Mouse (Mus musculus): ENCODE data around the gene Ubxn11. TPM values are rescaled to one million over a fixed set of nuclear protein-coding genes. Genes with fewer than 3 reads are reported as not detected.

Ubxn11 gene
- polyA plus RNA-seq, 1 experiment from 2014 or later, result 9.0 TPM

DNA sequence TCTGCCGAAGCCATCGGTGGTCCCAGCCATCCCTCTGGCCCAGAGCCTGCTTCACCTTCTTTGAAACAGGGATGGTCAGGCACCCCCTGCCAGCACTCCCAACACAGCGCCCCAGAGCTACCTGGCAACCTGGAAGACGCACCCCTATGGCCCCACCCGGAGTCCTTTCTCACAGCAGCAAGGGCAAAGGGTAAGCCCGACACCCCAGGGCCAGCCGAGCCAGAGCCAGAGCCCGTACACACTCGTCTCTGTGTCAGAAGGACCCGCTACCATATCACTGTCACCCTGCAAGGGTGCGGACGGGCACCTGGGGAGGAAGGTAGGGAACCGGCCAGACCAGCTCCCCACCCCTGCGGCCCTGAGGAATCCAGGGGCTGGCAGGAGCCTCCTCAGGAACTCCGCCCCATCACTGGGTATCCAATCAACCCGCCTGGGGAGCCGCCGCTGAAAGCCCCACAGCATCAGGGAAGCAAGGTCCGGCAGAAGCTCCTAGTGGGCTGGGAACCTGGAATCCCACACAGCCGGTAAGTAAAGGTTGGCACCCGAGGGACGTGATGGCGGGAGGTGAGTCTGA is 36.9 kb upstream of the Ubxn11 start:
- Histone ChIP-seq H3K4me3 (ENCODE audit: low read depth, low read length) (no peak overlapping the region), H3K27me3 (replicated peaks; ENCODE audit: control insufficient read depth, insufficient read depth, low read length) (0 out of 2 replicates have a peak, but pooled peaks cover 4% of the 10 kb centered on the region), H3K9ac (ENCODE audit: low read length) (no peak overlapping the region), H3K4me2 (ENCODE audit: low read length) (no peak overlapping the region), H3K36me3 (ENCODE audit: control insufficient read depth, insufficient read depth, low read length) (no peaks in the 10 kb centered on the region), H3K4me1 (ENCODE audit: control insufficient read depth, insufficient read depth, low read length) (no peaks in the 10 kb centered on the region), H3K9me3 (replicated peaks; ENCODE audit: control insufficient read depth, low read length) (no peaks in the 10 kb centered on the region), H3K27ac (ENCODE audit: low read depth, low read length) (no peak overlapping the region)
- DNase-seq (ENCODE audit: low spot score), result no peak
- no peak for ATAC-seq
- WGBS, result 21% methylated on average over 23 of the region's 23 CpGs

- H3K4me3 ChIP-seq (ENCODE audit: low read depth, low read length), result no peak overlapping the region
Measured at GRCm38 (mm10) chr4:134067383-134067782, 35.0 kb upstream of the Ubxn11 start.

GRCm38 (mm10) chr4:134067833-134068544 is 34.4 kb upstream of the Ubxn11 start:
- ATAC-seq (no peak), DNase-seq (ENCODE audit: low spot score) (no peak)
- no peaks in the 10 kb centered on the region for H3K9me3 ChIP-seq (replicated peaks; ENCODE audit: control insufficient read depth, low read length)
- H3K9ac ChIP-seq (ENCODE audit: low read length), result no peak overlapping the region
- H3K4me1 ChIP-seq (ENCODE audit: control insufficient read depth, insufficient read depth, low read length), result no peaks in the 10 kb centered on the region
- 0 out of 2 replicates have a peak, but pooled peaks cover 4% of the 10 kb centered on the region for H3K27me3 ChIP-seq (replicated peaks; ENCODE audit: control insufficient read depth, insufficient read depth, low read length)
- H3K36me3 ChIP-seq (ENCODE audit: control insufficient read depth, insufficient read depth, low read length), result no peaks in the 10 kb centered on the region
- WGBS, result 82% methylated on average over 7 of the region's 7 CpGs
- H3K4me3 ChIP-seq (ENCODE audit: low read depth, low read length), result no peak overlapping the region
- H3K27ac ChIP-seq (ENCODE audit: low read depth, low read length), result no peak overlapping the region
- H3K4me2 ChIP-seq (ENCODE audit: low read length), result no peak overlapping the region

More at GRCm38 (mm10) chr4:134067383-134067782, 35.0 kb upstream of the Ubxn11 start:
- no peak overlapping the region for H3K4me2 ChIP-seq (ENCODE audit: low read length)
- H3K9me3 ChIP-seq (replicated peaks; ENCODE audit: control insufficient read depth, low read length), result no peaks in the 10 kb centered on the region
- no peak overlapping the region for H3K9ac ChIP-seq (ENCODE audit: low read length)
- DNase-seq (ENCODE audit: low spot score), result no peak
- 0 out of 2 replicates have a peak, but pooled peaks cover 4% of the 10 kb centered on the region for H3K27me3 ChIP-seq (replicated peaks; ENCODE audit: control insufficient read depth, insufficient read depth, low read length)
- no peaks in the 10 kb centered on the region for H3K36me3 ChIP-seq (ENCODE audit: control insufficient read depth, insufficient read depth, low read length)
- no peak overlapping the region for H3K27ac ChIP-seq (ENCODE audit: low read depth, low read length)
- 91% methylated on average over 8 of the region's 8 CpGs for WGBS
- H3K4me1 ChIP-seq (ENCODE audit: control insufficient read depth, insufficient read depth, low read length), result no peaks in the 10 kb centered on the region
- ATAC-seq, result no peak

DNA sequence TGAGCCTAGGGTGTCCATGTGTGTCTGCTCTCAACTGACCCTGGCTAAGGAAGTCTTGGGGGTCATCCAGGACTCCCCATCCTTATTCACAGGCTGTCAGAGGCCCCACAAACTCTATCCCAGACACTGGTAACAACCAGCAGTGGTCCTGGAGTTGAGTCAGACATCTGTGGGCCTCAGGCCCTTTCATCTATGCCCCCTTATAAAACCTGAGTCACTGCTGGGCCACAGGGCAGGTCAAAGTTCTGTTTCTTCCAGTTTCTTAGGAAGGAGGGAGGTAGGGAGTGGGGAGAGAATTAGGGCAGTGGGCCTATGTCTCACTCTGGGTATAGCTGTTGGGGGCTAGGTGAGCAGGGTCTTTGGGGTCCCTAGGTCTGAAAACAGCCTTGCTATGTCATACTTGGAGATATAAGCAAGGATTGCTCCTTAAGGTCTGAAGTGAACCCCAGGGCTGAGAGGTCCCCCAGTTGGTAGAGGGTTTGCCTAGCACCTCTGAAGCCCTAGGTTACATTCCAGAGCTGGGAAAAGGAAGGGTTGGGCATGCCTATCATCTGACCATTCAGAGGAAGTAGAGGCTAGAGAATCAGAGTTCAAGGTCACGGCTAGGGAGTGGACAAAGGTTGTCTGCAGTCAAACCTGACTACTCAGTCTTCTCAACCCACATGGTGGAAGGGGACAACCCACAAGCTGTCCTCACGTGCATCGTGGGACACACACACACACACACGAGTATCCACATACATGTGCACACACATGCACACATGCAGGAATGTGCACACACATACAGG is 33.4 kb upstream of the Ubxn11 start:
- WGBS, result 90% methylated on average over 4 of the region's 4 CpGs
- H3K4me1 ChIP-seq (ENCODE audit: control insufficient read depth, insufficient read depth, low read length), result no peaks in the 10 kb centered on the region
- no peak overlapping the region for H3K4me3 ChIP-seq (ENCODE audit: low read depth, low read length)
- 0 out of 2 replicates have a peak, but pooled peaks cover 4% of the 10 kb centered on the region for H3K27me3 ChIP-seq (replicated peaks; ENCODE audit: control insufficient read depth, insufficient read depth, low read length)
- no peak overlapping the region for H3K27ac ChIP-seq (ENCODE audit: low read depth, low read length)
- H3K36me3 ChIP-seq (ENCODE audit: control insufficient read depth, insufficient read depth, low read length), result no peaks in the 10 kb centered on the region
- H3K9me3 ChIP-seq (replicated peaks; ENCODE audit: control insufficient read depth, low read length), result no peaks in the 10 kb centered on the region
- ATAC-seq, result no peak
- no peak overlapping the region for H3K9ac ChIP-seq (ENCODE audit: low read length)
- DNase-seq (ENCODE audit: low spot score), result no peak
- no peak overlapping the region for H3K4me2 ChIP-seq (ENCODE audit: low read length)

- DNase-seq (ENCODE audit: low spot score) (peak; percentile 72), ATAC-seq (0 out of 2 replicates have a peak, but pooled peaks have one; percentile 34)
- H3K27ac ChIP-seq (ENCODE audit: low read depth, low read length), result no peak overlapping the region
- no peak overlapping the region for H3K9ac ChIP-seq (ENCODE audit: low read length)
- no peak overlapping the region for H3K4me2 ChIP-seq (ENCODE audit: low read length)
- H3K9me3 ChIP-seq (replicated peaks; ENCODE audit: control insufficient read depth, low read length), result no peaks in the 10 kb centered on the region
- WGBS, result 11% methylated on average over 3 of the region's 3 CpGs
- no peak overlapping the region for H3K4me3 ChIP-seq (ENCODE audit: low read depth, low read length)
- H3K27me3 ChIP-seq (replicated peaks; ENCODE audit: control insufficient read depth, insufficient read depth, low read length), result peaks cover 11% of the 10 kb centered on the region
- no peaks in the 10 kb centered on the region for H3K36me3 ChIP-seq (ENCODE audit: control insufficient read depth, insufficient read depth, low read length)
- peaks cover 9% of the 10 kb centered on the region for H3K4me1 ChIP-seq (ENCODE audit: control insufficient read depth, insufficient read depth, low read length)
Measured at GRCm38 (mm10) chr4:134078694-134079093, 23.7 kb upstream of the Ubxn11 start.

- ATAC-seq, result no peak
- H3K27me3 ChIP-seq (replicated peaks; ENCODE audit: control insufficient read depth, insufficient read depth, low read length), result peaks cover 11% of the 10 kb centered on the region
- no peak overlapping the region for H3K4me2 ChIP-seq (ENCODE audit: low read length)
- H3K9ac ChIP-seq (ENCODE audit: low read length), result no peak overlapping the region
- no peak overlapping the region for H3K27ac ChIP-seq (ENCODE audit: low read depth, low read length)
- H3K4me1 ChIP-seq (ENCODE audit: control insufficient read depth, insufficient read depth, low read length), result peaks cover 9% of the 10 kb centered on the region
- DNase-seq (ENCODE audit: low spot score), result no peak
- H3K4me3 ChIP-seq (ENCODE audit: low read depth, low read length), result no peak overlapping the region
- 84% methylated on average over 4 of the region's 4 CpGs for WGBS
- no peaks in the 10 kb centered on the region for H3K36me3 ChIP-seq (ENCODE audit: control insufficient read depth, insufficient read depth, low read length)
- no peaks in the 10 kb centered on the region for H3K9me3 ChIP-seq (replicated peaks; ENCODE audit: control insufficient read depth, low read length)
Measured at GRCm38 (mm10) chr4:134080674-134081073, 21.7 kb upstream of the Ubxn11 start.

DNA sequence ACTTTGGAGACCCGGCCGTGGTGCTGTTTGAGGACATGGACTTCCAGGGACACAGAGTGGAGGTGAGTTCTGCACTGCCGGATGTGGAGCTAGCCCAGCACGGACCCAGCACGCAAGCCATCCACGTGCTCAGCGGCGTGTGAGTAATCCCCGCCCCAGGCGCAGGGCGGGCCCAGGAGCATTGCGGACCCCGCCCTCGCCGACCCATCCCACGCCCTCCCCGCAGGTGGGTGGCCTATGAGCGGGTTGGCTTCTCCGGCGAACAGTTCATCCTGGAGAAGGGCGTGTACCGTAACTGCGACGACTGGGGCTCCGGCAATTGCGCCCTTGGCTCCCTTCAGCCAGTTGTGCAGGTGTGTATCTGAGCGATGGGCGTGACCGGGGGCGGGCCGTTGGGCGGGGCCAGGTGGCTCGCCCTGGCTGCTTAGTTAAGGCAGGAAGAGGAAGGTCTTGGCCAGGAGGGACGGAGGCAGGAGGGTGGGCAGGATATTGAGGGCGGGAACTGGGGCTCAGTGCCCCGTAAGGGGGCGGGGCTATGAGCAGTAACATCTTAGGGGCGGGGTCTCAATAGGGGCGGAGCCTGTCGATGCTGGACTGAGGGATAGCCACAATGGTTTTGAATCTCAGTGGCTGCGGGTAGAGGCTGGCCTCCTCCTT is 20.5 kb upstream of the Ubxn11 start:
- Histone ChIP-seq H3K4me3 (ENCODE audit: low read depth, low read length) (peak overlapping the region; percentile 40), H3K4me1 (ENCODE audit: control insufficient read depth, insufficient read depth, low read length) (peaks cover 9% of the 10 kb centered on the region), H3K4me2 (ENCODE audit: low read length) (peak overlapping the region; percentile 69), H3K9ac (ENCODE audit: low read length) (peak overlapping the region; percentile 35; the same call in 1 of the 2 replicates), H3K36me3 (ENCODE audit: control insufficient read depth, insufficient read depth, low read length) (no peaks in the 10 kb centered on the region), H3K27me3 (replicated peaks; ENCODE audit: control insufficient read depth, insufficient read depth, low read length) (peaks cover 11% of the 10 kb centered on the region), H3K9me3 (replicated peaks; ENCODE audit: control insufficient read depth, low read length) (no peaks in the 10 kb centered on the region), H3K27ac (ENCODE audit: low read depth, low read length) (no peak overlapping the region)
- ATAC-seq (peak; percentile 79), DNase-seq (ENCODE audit: low spot score) (peak; percentile 56)
- 1% methylated on average over 38 of the region's 41 CpGs for WGBS

DNA sequence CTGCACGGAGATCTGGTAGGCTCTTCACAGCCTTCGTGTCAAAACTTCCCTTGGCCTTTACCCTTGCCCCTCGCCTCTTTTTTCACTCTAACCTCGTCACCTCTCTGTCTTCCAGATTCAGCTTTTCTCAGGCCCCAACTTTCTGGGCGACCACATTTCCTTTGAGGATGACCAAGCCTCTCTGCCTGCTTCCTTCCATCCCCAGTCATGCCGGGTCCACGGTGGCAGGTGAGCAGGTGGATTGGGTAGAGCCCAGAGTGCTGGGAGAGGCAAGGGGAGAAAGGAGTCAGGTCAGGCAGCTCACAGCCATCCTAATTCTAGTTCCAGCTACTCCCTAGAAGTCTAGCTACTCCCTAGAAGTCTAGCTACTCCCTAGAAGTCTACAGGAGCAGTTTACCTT is 19.9 kb upstream of the Ubxn11 start:
- H3K36me3 ChIP-seq (ENCODE audit: control insufficient read depth, insufficient read depth, low read length), result no peaks in the 10 kb centered on the region
- H3K4me2 ChIP-seq (ENCODE audit: low read length), result peak overlapping the region; percentile 69
- no peaks in the 10 kb centered on the region for H3K9me3 ChIP-seq (replicated peaks; ENCODE audit: control insufficient read depth, low read length)
- H3K27me3 ChIP-seq (replicated peaks; ENCODE audit: control insufficient read depth, insufficient read depth, low read length), result peaks cover 11% of the 10 kb centered on the region
- ATAC-seq (no peak), DNase-seq (ENCODE audit: low spot score) (no peak)
- H3K27ac ChIP-seq (ENCODE audit: low read depth, low read length), result no peak overlapping the region
- 13% methylated on average over 7 of the region's 7 CpGs for WGBS
- H3K4me3 ChIP-seq (ENCODE audit: low read depth, low read length), result peak overlapping the region; percentile 40
- peaks cover 9% of the 10 kb centered on the region for H3K4me1 ChIP-seq (ENCODE audit: control insufficient read depth, insufficient read depth, low read length)
- H3K9ac ChIP-seq (ENCODE audit: low read length), result peak overlapping the region; percentile 35; the same call in 1 of the 2 replicates

Measured in forebrain, embryonic 14.5 days (tissue).